Mouse (Mus musculus) brain, embryonic 14.5 days (tissue): Measurements from ENCODE around the gene Ippk.

Source experiments
- CTCF ChIP-seq: fragments of 200-500 bp; IDR thresholded peaks from 2 replicates; pipeline ENCODE4 v1.5.1; 2012; ENCODE audit warnings: inconsistent platforms, mild to moderate bottlenecking, moderate library complexity, borderline replicate concordance; ENCODE audit not compliant: insufficient read depth, insufficient read length; ENCODE audit errors: extremely low read depth
- POLR2A ChIP-seq: fragments of 200-500 bp; IDR thresholded peaks from 2 replicates; pipeline ENCODE4 v1.6.1; 2012; ENCODE audit warnings: mild to moderate bottlenecking, inconsistent platforms, borderline replicate concordance; ENCODE audit not compliant: poor library complexity, insufficient read depth, insufficient read length, severe bottlenecking; ENCODE audit errors: extremely low read depth

GRCm38 (mm10) chr13:49467585-49467984 is 46.5 kb downstream of the Ippk start:
- TF ChIP-seq CTCF (no peak), POLR2A (no peak)
